Mouse (Mus musculus): ENCODE measurements at regions not wholly inside any gene's neighbourhood (a gene's known extent, or its start where the extent isn't known, plus 50 kb on each side); places are given as distances from the start of the nearest gene placed in this dataset.

- H3K27me3 ChIP-seq (ENCODE audit: control insufficient read depth in 1 of 2, insufficient read depth in 2 of 2, low read length in 2 of 2): no peaks in the 10 kb centered on the region
- H3K79me2 ChIP-seq (ENCODE audit: control insufficient read depth, insufficient read depth, low read length, poor library complexity): no peaks in the 10 kb centered on the region
- no peak overlapping the region for H3K4me3 ChIP-seq (ENCODE audit: control insufficient read depth in 1 of 2, insufficient read depth in 1 of 2, low read depth in 2 of 2, low read length in 2 of 2)
- H3K9me3 ChIP-seq (replicated peaks; ENCODE audit: insufficient read depth, low read length): no peaks in the 10 kb centered on the region
- DNase-seq (ENCODE audit: low read depth, low spot score): no peak
- no peak overlapping the region for H3K27ac ChIP-seq (ENCODE audit: control insufficient read depth, low read depth, low read length)
- no peaks in the 10 kb centered on the region for H3K36me3 ChIP-seq (ENCODE audit: control insufficient read depth in 1 of 2, insufficient read depth in 2 of 2, low read length in 2 of 2)
- TF ChIP-seq SIN3A (IDR thresholded peaks at IDR 0.05; ENCODE audit: low read length) (no peak), MXI1 (IDR thresholded peaks at IDR 0.05; ENCODE audit: low read depth, low read length) (no peak), CTCF (IDR thresholded peaks at IDR 0.05 in 2 of 3, conservative IDR thresholded peaks at IDR 0.05 in 1 of 3; ENCODE audit: control insufficient read depth in 1 of 3, insufficient read depth in 1 of 3, low read depth in 2 of 3, low read length in 3 of 3, poor library complexity in 1 of 3, severe bottlenecking in 1 of 3) (no peak), ZNF384 (IDR thresholded peaks at IDR 0.05; ENCODE audit: low read depth, low read length) (no peak), MYC (IDR thresholded peaks at IDR 0.05; ENCODE audit: low read depth, low read length) (no peak), ZMIZ1 (IDR thresholded peaks at IDR 0.05; ENCODE audit: low read depth, low read length) (no peak), ELF1 (IDR thresholded peaks at IDR 0.05; ENCODE audit: low read depth, low read length) (no peak), MAFK (IDR thresholded peaks at IDR 0.05; ENCODE audit: borderline replicate concordance, low read depth, low read length) (no peak), E2F4 (IDR thresholded peaks at IDR 0.05; ENCODE audit: borderline replicate concordance, low read depth, low read length) (no peak), TAL1 (IDR thresholded peaks at IDR 0.05; ENCODE audit: low read length) (no peak), UBTF (IDR thresholded peaks at IDR 0.05; ENCODE audit: borderline replicate concordance, insufficient read depth, low read depth, low read length) (no peak), ZC3H11A (IDR thresholded peaks at IDR 0.05; ENCODE audit: low read depth, low read length) (no peak), POLR2A (IDR thresholded peaks at IDR 0.05; ENCODE audit: control insufficient read depth in 1 of 2, insufficient read depth in 1 of 2, low read depth in 1 of 2, low read length in 2 of 2, poor library complexity in 1 of 2) (no peak), USF1 (IDR thresholded peaks at IDR 0.05; ENCODE audit: low read depth, low read length) (no peak), POLR2AphosphoS5 (IDR thresholded peaks at IDR 0.05; ENCODE audit: borderline replicate concordance, low read depth, low read length) (no peak)
- H3K9ac ChIP-seq (ENCODE audit: control insufficient read depth, low read depth, low read length, poor library complexity, severe bottlenecking): no peak overlapping the region
- H3K4me1 ChIP-seq (ENCODE audit: control insufficient read depth in 1 of 2, insufficient read depth in 2 of 2, low read length in 2 of 2): no peaks in the 10 kb centered on the region
Measured at GRCm38 (mm10) chr1:105151466-105151846, 205.1 kb downstream of the Rnf152 start.

GRCm38 (mm10) chr1:105150624-105151465 is 205.7 kb downstream of the Rnf152 start:
- H3K79me2 ChIP-seq (ENCODE audit: control insufficient read depth, insufficient read depth, low read length, poor library complexity): no peaks in the 10 kb centered on the region
- DNase-seq (ENCODE audit: low read depth, low spot score): no peak
- no peaks in the 10 kb centered on the region for H3K9me3 ChIP-seq (replicated peaks; ENCODE audit: insufficient read depth, low read length)
- H3K27me3 ChIP-seq (ENCODE audit: control insufficient read depth in 1 of 2, insufficient read depth in 2 of 2, low read length in 2 of 2): no peaks in the 10 kb centered on the region
- H3K4me3 ChIP-seq (ENCODE audit: control insufficient read depth in 1 of 2, insufficient read depth in 1 of 2, low read depth in 2 of 2, low read length in 2 of 2): no peak overlapping the region
- TF ChIP-seq ZNF384 (IDR thresholded peaks at IDR 0.05; ENCODE audit: low read depth, low read length) (no peak), MAX (IDR thresholded peaks at IDR 0.05; ENCODE audit: low read length) (no peak), USF2 (IDR thresholded peaks at IDR 0.05; ENCODE audit: borderline replicate concordance in 1 of 2, insufficient read depth in 1 of 2, low read depth in 1 of 2, low read length in 2 of 2) (no peak), CHD1 (IDR thresholded peaks at IDR 0.05; ENCODE audit: low read depth, low read length) (no peak), NELFE (IDR thresholded peaks at IDR 0.05; ENCODE audit: low read depth, low read length) (no peak), EP300 (IDR thresholded peaks at IDR 0.05; ENCODE audit: low read depth in 1 of 2, low read length in 2 of 2) (no peak), CHD2 (IDR thresholded peaks at IDR 0.05; ENCODE audit: low read length) (no peak), ZKSCAN1 (IDR thresholded peaks at IDR 0.05; ENCODE audit: low read depth, low read length) (no peak), TCF12 (IDR thresholded peaks at IDR 0.05; ENCODE audit: low read depth, low read length) (no peak), SMC3 (IDR thresholded peaks at IDR 0.05; ENCODE audit: low read depth, low read length) (no peak), MXI1 (IDR thresholded peaks at IDR 0.05; ENCODE audit: low read depth, low read length) (no peak), MYC (IDR thresholded peaks at IDR 0.05; ENCODE audit: low read depth, low read length) (no peak), MAFK (IDR thresholded peaks at IDR 0.05; ENCODE audit: borderline replicate concordance, low read depth, low read length) (no peak), GATA1 (IDR thresholded peaks at IDR 0.05; ENCODE audit: low read depth, low read length) (no peak), ETS1 (IDR thresholded peaks at IDR 0.05; ENCODE audit: low read depth, low read length) (no peak), CTCF (IDR thresholded peaks at IDR 0.05 in 2 of 3, conservative IDR thresholded peaks at IDR 0.05 in 1 of 3; ENCODE audit: control insufficient read depth in 1 of 3, insufficient read depth in 1 of 3, low read depth in 2 of 3, low read length in 3 of 3, poor library complexity in 1 of 3, severe bottlenecking in 1 of 3) (no peak)
- no peak overlapping the region for H3K9ac ChIP-seq (ENCODE audit: control insufficient read depth, low read depth, low read length, poor library complexity, severe bottlenecking)
- no peaks in the 10 kb centered on the region for H3K36me3 ChIP-seq (ENCODE audit: control insufficient read depth in 1 of 2, insufficient read depth in 2 of 2, low read length in 2 of 2)
- no peak overlapping the region for H3K27ac ChIP-seq (ENCODE audit: control insufficient read depth, low read depth, low read length)
- no peaks in the 10 kb centered on the region for H3K4me1 ChIP-seq (ENCODE audit: control insufficient read depth in 1 of 2, insufficient read depth in 2 of 2, low read length in 2 of 2)

All from MEL (cell line).